Mouse (Mus musculus): Measurements from ENCODE around the gene Edem3.

- TF ChIP-seq CTCF (IDR thresholded peaks at IDR 0.05; ENCODE audit: low read depth) (0 out of 2 replicates have a peak, but pooled peaks have one; percentile 14), EP300 (optimal IDR thresholded peaks at IDR 0.05) (no peak)
Observed at GRCm38 (mm10) chr1:151754028-151754489, 1.1 kb upstream of the Edem3 start.

All from stomach, postnatal 0 days (tissue).